Mouse (Mus musculus): ENCODE results near the gene 2410137M14Rik.

The 2410137M14Rik gene

DNA sequence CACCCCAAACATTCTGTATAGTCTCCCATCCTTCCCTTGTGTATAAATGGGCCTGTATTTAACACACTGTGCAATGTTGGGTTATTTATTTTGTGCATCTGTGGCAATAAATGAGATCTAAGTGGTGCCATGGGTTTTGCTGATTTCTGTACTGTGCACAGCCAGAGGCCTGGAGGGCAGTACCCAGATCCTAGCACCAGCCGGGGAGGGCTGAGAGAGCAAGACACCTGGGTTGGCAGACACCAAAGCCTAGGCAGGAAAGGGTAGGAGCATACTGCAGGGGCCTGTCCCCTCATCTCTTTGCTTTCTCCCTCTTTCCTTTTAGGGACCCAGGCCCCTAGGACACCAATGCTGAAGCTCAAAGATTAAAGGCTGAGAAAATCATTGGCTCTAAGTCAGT lies 32.8 kb downstream of the 2410137M14Rik start:
- no peak for DNase-seq (ENCODE audit: low read depth)

DNA sequence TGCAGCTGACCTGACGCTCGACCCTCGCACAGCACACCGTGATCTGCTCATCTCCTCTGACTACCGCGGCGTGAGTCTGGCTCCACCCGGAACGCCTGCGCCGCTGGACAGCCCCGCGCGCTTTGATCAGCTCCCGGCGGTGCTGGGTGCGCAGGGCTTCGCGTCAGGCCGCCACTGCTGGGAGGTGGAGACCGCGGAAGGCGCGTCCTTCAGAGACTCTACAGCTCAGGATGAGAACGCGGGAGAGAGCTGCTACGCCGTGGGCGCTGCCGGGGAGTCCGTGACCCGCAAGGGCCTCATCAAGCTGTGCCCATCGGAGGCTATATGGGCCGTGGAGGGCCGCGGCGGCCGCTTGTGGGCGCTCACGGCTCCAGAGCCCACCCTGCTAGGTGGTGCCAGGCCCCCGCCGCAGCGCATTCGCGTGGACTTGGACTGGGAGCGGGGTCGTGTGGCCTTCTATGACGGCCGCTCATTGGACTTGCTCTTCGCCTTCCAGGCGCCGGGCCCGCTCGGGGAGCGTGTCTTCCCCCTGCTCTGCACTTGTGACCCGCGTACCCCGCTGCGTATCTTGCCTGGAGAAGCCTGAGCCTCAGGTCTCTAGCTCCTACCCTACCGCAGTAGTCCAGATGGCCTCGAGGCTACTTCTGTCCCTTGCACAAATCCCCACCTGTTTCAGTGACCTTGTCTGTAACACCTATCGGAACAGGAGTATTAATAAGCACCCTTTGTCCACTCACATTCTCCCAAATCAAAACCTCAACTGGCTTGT lies 33.8 kb downstream of the 2410137M14Rik start:
- DNase-seq (ENCODE audit: low read depth): no peak

- no peak for DNase-seq (ENCODE audit: low read depth)
These were observed 36.8 kb downstream of the 2410137M14Rik start for GRCm38 (mm10) chr17:36944121-36944775.

DNA sequence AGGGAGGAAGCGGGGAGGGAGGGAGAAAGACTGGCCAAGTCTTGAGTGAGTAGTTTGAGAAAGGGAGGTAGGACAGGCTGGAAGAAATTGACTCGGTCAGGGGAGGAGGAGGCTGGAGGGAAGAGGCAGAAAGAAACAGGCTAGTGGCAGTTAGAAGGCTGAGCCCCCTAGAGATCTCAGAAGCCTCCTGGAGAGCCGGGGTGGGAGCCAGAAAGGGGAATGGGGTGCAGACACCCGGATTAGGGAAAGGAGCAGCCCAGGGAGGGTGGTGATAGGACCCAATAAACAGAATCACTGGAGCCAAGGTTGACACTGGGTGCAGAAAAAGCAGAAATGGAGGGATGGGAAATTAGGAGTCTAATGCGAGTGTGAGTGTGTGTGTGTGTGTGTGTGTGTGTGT lies 37.3 kb downstream of the 2410137M14Rik start:
- DNase-seq (ENCODE audit: low read depth): no peak

GRCm38 (mm10) chr17:36942791-36943471 lies 38.1 kb downstream of the 2410137M14Rik start, which contains the start of gene Rnf39:
Gene Rnf39 (plus strand): TSS chr17:36942918.
- DNase-seq (ENCODE audit: low read depth): no peak

DNA sequence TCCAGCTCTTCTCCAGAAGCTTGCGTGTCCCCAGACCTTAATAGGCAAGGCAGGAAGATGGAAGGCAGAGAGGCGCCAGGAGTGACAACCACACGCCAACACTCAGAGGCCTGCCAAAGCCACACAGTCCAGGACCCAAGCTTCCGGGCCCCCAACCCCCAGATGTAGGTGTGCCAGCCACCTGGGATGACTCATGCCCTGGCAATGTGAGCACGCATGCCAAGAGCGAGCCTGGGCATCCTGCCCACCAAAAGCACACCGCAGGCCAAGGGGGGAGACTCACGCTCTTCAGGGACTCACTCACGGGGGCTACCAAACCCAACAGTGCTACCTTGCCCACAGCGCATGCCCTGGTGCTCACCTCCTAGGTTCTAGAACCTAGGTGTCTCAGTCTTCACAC lies 38.6 kb downstream of the 2410137M14Rik start:
- DNase-seq (ENCODE audit: low read depth): no peak

DNA sequence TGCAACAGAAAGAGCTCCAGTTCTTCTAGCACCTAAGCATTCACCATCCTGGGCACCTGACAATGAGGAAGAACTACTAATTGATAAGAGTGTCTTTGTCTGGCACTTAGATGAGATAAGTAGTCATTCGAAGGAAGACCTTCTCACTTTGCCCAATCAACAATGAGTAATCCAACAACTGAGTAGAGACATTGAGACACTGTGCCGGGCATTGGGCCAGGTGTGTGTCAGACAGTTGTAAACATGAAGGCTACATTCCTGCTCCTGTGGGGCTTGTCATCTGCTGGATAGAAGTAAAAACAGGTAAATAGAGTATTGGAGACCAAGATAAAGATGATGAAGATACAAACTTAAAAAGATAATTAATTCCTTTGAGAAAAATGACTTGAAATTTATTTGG lies 43.0 kb downstream of the 2410137M14Rik start:
- no peak for DNase-seq (ENCODE audit: low read depth)

GRCm38 (mm10) chr17:36931806-36932205 lies 49.2 kb downstream of the 2410137M14Rik start:
- no peak for DNase-seq (ENCODE audit: low read depth)

DNA sequence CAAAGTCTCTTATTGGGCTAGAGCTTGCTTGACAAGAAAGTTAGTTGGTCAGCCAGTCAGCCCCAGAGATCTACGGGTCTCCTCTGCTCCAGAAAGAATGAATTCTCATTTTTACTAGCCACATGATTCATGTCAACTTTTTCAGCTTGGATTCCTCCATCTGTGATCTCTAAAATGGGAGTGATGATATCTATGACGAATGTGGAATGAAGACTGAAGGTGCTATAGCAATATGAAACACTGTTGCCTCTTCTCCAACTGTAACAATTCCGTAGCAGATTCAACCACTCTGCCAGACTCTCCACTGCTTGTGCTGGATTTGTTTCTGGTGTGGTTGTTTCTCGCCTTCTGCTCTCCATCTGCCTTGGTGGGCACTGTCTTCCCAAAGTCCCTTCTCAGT lies 49.9 kb downstream of the 2410137M14Rik start:
- no peak for DNase-seq (ENCODE audit: low read depth)

GRCm38 (mm10) chr17:36930233-36930632 lies 50.8 kb downstream of the 2410137M14Rik start:
- no peak for DNase-seq (ENCODE audit: low read depth)

DNA sequence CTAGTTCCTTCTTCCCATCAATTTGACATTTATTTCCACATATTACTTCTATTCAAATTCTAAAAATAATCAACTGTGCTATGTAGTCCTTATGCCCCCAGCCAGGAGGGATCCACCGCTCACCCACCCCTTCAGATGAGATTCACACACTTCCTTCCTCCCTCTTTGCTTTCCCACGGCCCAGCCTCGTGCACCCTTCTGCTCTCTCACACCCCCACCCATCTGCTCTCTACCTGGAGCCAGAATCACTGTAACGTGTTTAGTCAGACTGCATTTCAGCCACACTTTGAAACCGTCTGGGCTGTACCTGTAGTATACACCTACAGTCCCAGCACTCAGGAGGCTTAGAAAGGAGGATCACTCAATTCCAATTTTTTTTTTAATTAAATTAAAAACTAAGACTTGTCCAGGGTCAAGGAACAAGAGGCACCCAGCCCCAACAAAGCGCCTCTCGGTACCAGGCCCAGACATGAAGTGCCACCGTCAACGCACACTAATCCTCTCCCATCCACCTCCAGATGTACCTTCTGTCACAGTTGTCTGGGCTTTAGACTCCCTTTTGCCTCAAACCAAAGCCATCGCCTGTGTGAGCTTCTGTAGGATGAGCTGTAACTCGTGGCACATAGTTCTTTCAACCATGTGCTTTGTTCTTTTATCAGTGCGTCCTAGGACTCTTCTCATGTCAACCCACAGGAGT lies 51.7 kb downstream of the 2410137M14Rik start:
- no peak for DNase-seq (ENCODE audit: low read depth)

Data from c-Kit-positive CD71-positive TER-119-negative erythroid progenitor cells, embryonic 14.5 days (primary cell).